Mouse (Mus musculus) embryonic facial prominence, embryonic 14.5 days (tissue): ENCODE results near the gene Usp4. TPM values are rescaled to one million over a fixed set of nuclear protein-coding genes. Genes with fewer than 3 reads are reported as not detected.

Source experiments
- ATAC-seq: fragments of 200-750 bp; cut with Nextera tagmentation; 2 replicates; pipeline ENCODE4 v1.8.0; 2017; ENCODE audit warnings: low read depth, moderate number of reproducible peaks, moderate TSS enrichment
- DNase-seq: peaks from one replicate; pipeline ENCODE4 v3.0.0-alpha.2; 2015; ENCODE audit warnings: low spot score
- H3K27ac ChIP-seq: fragments of 300-500 bp; sonication (generic); replicated peaks from 2 replicates; pipeline ENCODE4 v1.5.1; 2014; ENCODE audit warnings: low read depth, mild to moderate bottlenecking, low read length, moderate library complexity
- H3K27me3 ChIP-seq: fragments of 300-500 bp; sonication (generic); replicated peaks from 2 replicates; pipeline ENCODE4 v1.6.1; 2014; ENCODE audit warnings: low read length; ENCODE audit not compliant: control insufficient read depth, insufficient read depth
- H3K36me3 ChIP-seq: fragments of 300-500 bp; sonication (generic); 2 replicates; pipeline ENCODE4 v1.6.1; 2014; ENCODE audit warnings: low read length, mixed read lengths; ENCODE audit not compliant: control insufficient read depth, insufficient read depth
- H3K4me1 ChIP-seq: fragments of 300-500 bp; sonication (generic); 2 replicates; pipeline ENCODE4 v1.6.1; 2014; ENCODE audit warnings: antibody characterized with exemption, low read length; ENCODE audit not compliant: control insufficient read depth, insufficient read depth
- H3K4me2 ChIP-seq: fragments of 300-500 bp; sonication (generic); 2 replicates; pipeline ENCODE4 v1.6.1; 2014; ENCODE audit warnings: low read depth, mild to moderate bottlenecking, low read length, moderate library complexity, mixed read lengths
- H3K4me3 ChIP-seq: fragments of 300-500 bp; sonication (generic); 2 replicates; pipeline ENCODE4 v1.5.1; 2014; ENCODE audit warnings: low read depth, mild to moderate bottlenecking, low read length
- H3K9ac ChIP-seq: fragments of 300-500 bp; sonication (generic); 2 replicates; pipeline ENCODE4 v1.6.1; 2014; ENCODE audit warnings: low read depth, mild to moderate bottlenecking, low read length, moderate library complexity, mixed read lengths
- H3K9me3 ChIP-seq: fragments of 300-500 bp; sonication (generic); 2 replicates; pipeline ENCODE4 v1.6.1; 2016; ENCODE audit warnings: low read length; ENCODE audit not compliant: control insufficient read depth
- WGBS: fragments of 180-500 bp; shearing (Covaris S2); extraction: QIAGEN DNeasy Blood & Tissue Kit; methylation state at CpG from one replicate; pipeline ENCODE4 v1.1.7; 2014; 5-methylcytosine and 5-hydroxymethylcytosine counted together
- polyA plus RNA-seq: library from polyadenylated mRNA; unstranded; fragments of >200 nt; fragmentation: Nextera tagmentation; extraction: Ambion mirVana; gene quantifications from 2 replicates; pipeline ENCODE4 v1.2.1, GENCODE M21; 2014

Gene Usp4
- polyA plus RNA-seq, 1 experiment from 2014 or later, result 88.9 TPM

DNA sequence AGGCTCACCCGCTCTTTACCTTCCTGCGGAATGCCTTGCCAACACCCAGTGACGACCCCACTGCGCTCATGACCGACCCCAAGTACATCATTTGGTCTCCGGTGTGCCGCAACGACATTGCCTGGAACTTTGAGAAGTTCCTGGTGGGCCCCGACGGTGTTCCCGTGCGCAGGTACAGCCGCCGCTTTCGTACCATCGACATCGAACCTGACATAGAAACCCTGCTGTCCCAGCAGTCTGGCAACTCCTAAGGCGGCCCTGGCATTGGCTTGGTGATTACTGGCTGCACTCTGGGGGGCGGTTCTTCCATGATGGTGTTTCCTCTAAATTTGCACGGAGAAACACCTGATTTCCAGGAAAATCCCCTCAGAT is 7.8 kb upstream of the Usp4 start:
- no peak for ATAC-seq
- Histone ChIP-seq H3K27ac (peak overlapping the region; percentile 95), H3K36me3 (peaks cover 22% of the 10 kb centered on the region), H3K4me2 (peak overlapping the region; percentile 80), H3K27me3 (no peaks in the 10 kb centered on the region), H3K9me3 (no peaks in the 10 kb centered on the region), H3K9ac (peak overlapping the region; percentile 94), H3K4me3 (peak overlapping the region; percentile 81), H3K4me1 (peaks cover 10% of the 10 kb centered on the region)
- no peak for DNase-seq
- 8% methylated on average over 20 of the region's 20 CpGs for WGBS

- WGBS, result 50% methylated on average over 10 of the region's 10 CpGs
- H3K9me3 ChIP-seq, result no peaks in the 10 kb centered on the region
- peak overlapping the region; percentile 94 for H3K9ac ChIP-seq
- H3K27ac ChIP-seq, result peak overlapping the region; percentile 95
- peak overlapping the region; percentile 81 for H3K4me3 ChIP-seq
- DNase-seq (no peak), ATAC-seq (no peak)
- peak overlapping the region; percentile 80 for H3K4me2 ChIP-seq
- no peaks in the 10 kb centered on the region for H3K27me3 ChIP-seq
- peaks cover 10% of the 10 kb centered on the region for H3K4me1 ChIP-seq
- peaks cover 16% of the 10 kb centered on the region for H3K36me3 ChIP-seq
These were observed 7.2 kb upstream of the Usp4 start for GRCm38 (mm10) chr9:108340258-108341138.

DNA sequence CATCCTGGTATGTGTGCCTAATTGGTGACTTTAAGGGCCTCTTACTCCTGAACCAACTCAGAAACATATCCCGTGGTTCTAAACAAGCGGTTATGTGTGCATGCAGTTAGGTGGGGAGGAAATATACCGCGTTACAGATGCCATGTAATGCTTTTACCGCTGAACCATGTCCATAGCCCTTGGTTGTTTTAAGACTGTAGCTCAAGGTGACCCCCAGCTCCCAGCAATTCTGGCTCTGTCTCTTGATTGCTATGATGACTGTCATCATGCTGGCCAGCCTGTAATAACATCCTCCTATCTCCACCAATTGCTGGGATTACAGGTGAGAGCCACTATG is 6.5 kb upstream of the Usp4 start:
- H3K9ac ChIP-seq, result no peak overlapping the region
- ATAC-seq (no peak), DNase-seq (no peak)
- H3K27ac ChIP-seq, result no peak overlapping the region
- H3K4me3 ChIP-seq, result peak overlapping the region; percentile 81; the same call in 1 of the 2 replicates
- no peaks in the 10 kb centered on the region for H3K9me3 ChIP-seq
- H3K4me2 ChIP-seq, result no peak overlapping the region
- no peaks in the 10 kb centered on the region for H3K27me3 ChIP-seq
- 86% methylated on average over 5 of the region's 5 CpGs for WGBS
- H3K36me3 ChIP-seq, result peaks cover 10% of the 10 kb centered on the region
- H3K4me1 ChIP-seq, result peaks cover 10% of the 10 kb centered on the region

DNA sequence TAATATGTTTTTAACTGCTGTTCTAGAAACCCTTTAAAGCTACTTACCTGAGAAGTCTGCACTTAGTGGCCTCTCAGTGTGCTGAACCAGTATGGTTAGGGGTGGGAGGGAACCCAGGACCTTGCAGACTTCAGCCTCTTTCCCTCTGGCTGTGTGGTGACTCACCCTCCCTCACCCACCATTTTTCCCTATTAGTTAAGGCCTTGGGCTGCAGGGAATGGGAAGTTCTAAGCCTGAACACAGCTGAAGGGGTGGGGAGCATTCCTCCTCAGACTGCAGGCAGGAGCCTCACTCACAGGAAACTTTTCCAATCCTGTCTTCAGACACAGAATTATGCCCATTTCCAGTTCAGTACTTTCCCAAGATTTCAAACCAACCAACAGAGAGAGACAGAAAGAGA is 5.9 kb upstream of the Usp4 start:
- peaks cover 10% of the 10 kb centered on the region for H3K4me1 ChIP-seq
- H3K27ac ChIP-seq, result no peak overlapping the region
- no peaks in the 10 kb centered on the region for H3K9me3 ChIP-seq
- no peak overlapping the region for H3K4me3 ChIP-seq
- DNase-seq, result peak; percentile 13
- no peak overlapping the region for H3K4me2 ChIP-seq
- no peaks in the 10 kb centered on the region for H3K27me3 ChIP-seq
- no peak for ATAC-seq
- no peak overlapping the region for H3K9ac ChIP-seq
- H3K36me3 ChIP-seq, result 0 out of 2 replicates have a peak, but pooled peaks cover 7% of the 10 kb centered on the region

DNA sequence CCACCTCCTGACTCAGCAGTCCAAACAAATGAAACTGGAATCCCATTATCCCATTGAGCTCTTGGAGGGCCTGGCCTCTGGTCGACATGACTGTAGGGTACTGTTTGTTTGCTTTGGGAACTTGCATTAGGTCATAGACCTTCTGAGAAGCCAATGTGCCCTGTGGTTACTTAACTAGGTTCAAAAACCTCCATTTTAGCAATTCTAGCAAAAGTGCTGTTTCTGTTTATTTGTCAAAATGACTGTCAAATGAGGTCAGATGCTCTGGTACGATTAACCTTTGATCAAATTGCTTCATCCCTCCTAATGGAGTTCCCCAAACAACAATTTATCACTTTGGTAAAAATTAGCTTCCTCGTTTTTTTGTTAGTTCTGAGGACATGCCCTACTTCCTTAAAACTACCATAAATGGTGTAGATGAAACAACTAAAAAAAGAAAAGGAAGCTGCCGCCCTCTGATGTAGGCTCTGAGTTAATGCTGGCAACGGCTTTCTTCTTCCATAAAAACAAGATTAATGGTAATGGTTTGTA is 5.3 kb upstream of the Usp4 start:
- no peak overlapping the region for H3K9ac ChIP-seq
- no peak overlapping the region for H3K4me2 ChIP-seq
- H3K27me3 ChIP-seq, result no peaks in the 10 kb centered on the region
- no peak overlapping the region for H3K27ac ChIP-seq
- no peak for ATAC-seq
- H3K9me3 ChIP-seq, result no peaks in the 10 kb centered on the region
- peaks cover 10% of the 10 kb centered on the region for H3K4me1 ChIP-seq
- no peak for DNase-seq
- no peak overlapping the region for H3K4me3 ChIP-seq
- 0 out of 2 replicates have a peak, but pooled peaks cover 7% of the 10 kb centered on the region for H3K36me3 ChIP-seq
- WGBS, result 44% methylated on average over 5 of the region's 5 CpGs

DNA sequence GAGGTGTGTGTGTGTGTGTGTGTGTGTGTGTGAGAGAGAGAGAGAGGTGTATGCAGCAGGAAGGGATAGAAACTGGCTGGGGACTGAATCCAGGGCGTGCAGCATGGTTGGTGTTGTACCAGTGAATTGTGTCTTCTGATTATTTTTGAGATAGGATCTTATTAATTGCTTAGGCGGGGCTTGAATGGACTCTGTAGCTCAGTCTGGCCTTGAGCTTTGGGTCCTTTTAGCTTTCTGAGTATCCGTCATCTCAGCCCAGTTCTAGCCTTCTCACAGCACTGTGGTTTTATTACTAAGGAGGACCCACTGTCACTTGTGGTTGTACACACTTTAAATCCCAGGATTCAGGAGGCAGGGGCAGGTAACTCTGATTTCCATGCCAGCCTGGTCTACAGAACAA is 4.3 kb upstream of the Usp4 start:
- Histone ChIP-seq H3K27ac (no peak overlapping the region), H3K4me2 (no peak overlapping the region), H3K4me3 (no peak overlapping the region), H3K4me1 (peaks cover 11% of the 10 kb centered on the region), H3K9ac (no peak overlapping the region), H3K9me3 (no peaks in the 10 kb centered on the region), H3K36me3 (0 out of 2 replicates have a peak, but pooled peaks cover under 1% of the 10 kb centered on the region), H3K27me3 (no peaks in the 10 kb centered on the region)
- DNase-seq (no peak), ATAC-seq (no peak)
- WGBS, result 75% methylated on average over 3 of the region's 3 CpGs

GRCm38 (mm10) chr9:108343835-108344234 is 3.8 kb upstream of the Usp4 start:
- WGBS, result 100% methylated on average over 1 of the region's 1 CpGs

DNA sequence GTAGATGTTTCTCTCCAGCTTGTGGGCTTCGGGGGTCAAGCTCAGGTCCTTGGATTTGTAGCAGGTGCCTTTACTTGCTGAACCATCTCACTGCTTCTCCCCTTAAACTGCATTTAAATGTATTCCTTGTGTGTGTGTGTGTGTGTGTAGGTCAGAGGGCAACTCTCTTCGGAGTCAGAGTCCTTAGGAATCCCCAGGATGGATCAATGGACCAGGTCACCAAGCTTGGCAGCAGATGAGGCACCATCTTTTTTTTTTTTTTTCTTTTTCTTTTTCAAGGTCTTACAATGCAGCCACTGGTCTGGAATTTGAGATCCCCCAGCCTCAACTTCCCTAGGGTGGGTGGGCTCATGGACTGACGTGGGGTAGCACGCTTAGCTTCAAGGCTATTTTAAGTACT is 3.2 kb upstream of the Usp4 start:
- Histone ChIP-seq H3K27ac (no peak overlapping the region), H3K4me2 (no peak overlapping the region), H3K36me3 (no peaks in the 10 kb centered on the region), H3K9me3 (no peaks in the 10 kb centered on the region), H3K27me3 (no peaks in the 10 kb centered on the region), H3K9ac (no peak overlapping the region), H3K4me1 (peaks cover 19% of the 10 kb centered on the region), H3K4me3 (no peak overlapping the region)
- no peak for DNase-seq
- WGBS, result 83% methylated on average over 4 of the region's 4 CpGs
- ATAC-seq, result no peak

More at GRCm38 (mm10) chr9:108343835-108344234, 3.8 kb upstream of the Usp4 start:
- Histone ChIP-seq H3K4me1 (peaks cover 16% of the 10 kb centered on the region), H3K9ac (no peak overlapping the region), H3K27ac (no peak overlapping the region), H3K27me3 (no peaks in the 10 kb centered on the region), H3K4me2 (no peak overlapping the region), H3K4me3 (no peak overlapping the region), H3K9me3 (no peaks in the 10 kb centered on the region), H3K36me3 (no peaks in the 10 kb centered on the region)
- DNase-seq (no peak), ATAC-seq (no peak)

DNA sequence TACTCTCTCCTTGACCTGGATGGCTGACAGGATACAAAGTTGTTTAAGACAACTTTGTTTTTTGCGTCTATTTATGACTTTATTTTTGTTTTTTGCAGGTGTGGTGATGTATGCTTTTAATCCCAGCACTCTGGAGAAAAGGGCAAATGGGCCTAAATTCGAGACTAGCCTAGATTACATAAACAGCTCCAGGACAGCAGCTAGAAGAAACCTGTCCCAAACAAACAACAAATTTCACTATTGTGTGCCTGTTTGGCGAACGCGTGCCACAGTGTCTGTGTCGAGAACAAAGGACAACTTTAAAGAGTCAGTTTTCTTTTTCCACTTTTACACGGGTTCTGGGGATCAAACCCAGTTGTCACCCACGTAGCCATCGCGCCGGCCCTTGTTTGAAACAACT is 629 bp upstream of the Usp4 start:
- H3K4me1 ChIP-seq, result peaks cover 8% of the 10 kb centered on the region; the same call in 1 of the 2 replicates
- WGBS, result 5% methylated on average over 11 of the region's 11 CpGs
- peak overlapping the region; percentile 84 for H3K4me2 ChIP-seq
- H3K27me3 ChIP-seq, result no peaks in the 10 kb centered on the region
- no peaks in the 10 kb centered on the region for H3K9me3 ChIP-seq
- peak overlapping the region; percentile 92 for H3K27ac ChIP-seq
- peak overlapping the region; percentile 80 for H3K9ac ChIP-seq
- DNase-seq (no peak), ATAC-seq (no peak)
- H3K4me3 ChIP-seq, result peak overlapping the region; percentile 92
- H3K36me3 ChIP-seq, result peaks cover 24% of the 10 kb centered on the region
